Mouse (Mus musculus) ES-E14 (cell line): ENCODE measurements around the gene Luc7l2. TPM values are rescaled to one million over a fixed set of nuclear protein-coding genes. Genes with fewer than 3 reads are reported as not detected.

Source experiments
- DNase-seq: peaks from one replicate; pipeline ENCODE4 v3.0.0-alpha.2; 2013; ENCODE audit warnings: low read depth, low spot score
- H3K27ac ChIP-seq: 2 replicates; pipeline ENCODE4 v1.5.1; 2012; ENCODE audit warnings: low read depth, mild to moderate bottlenecking, low read length, moderate library complexity, mixed read lengths; ENCODE audit not compliant: poor library complexity, insufficient read depth, severe bottlenecking
- H3K36me3 ChIP-seq: 2 replicates; pipeline ENCODE4 v1.6.1; 2012; ENCODE audit warnings: mild to moderate bottlenecking, low read length, moderate library complexity, mixed read lengths; ENCODE audit not compliant: control insufficient read depth, poor library complexity, insufficient read depth, severe bottlenecking
- H3K4me1 ChIP-seq, 2 experiments: fragments of 150-350 bp in 1 of 2; sonication (generic) in 1 of 2; 2 replicates each; pipeline ENCODE4 v1.6.1; 2012; ENCODE audit warnings: low read length in 2 of 2, mild to moderate bottlenecking in 1 of 2, mixed read lengths in 1 of 2; ENCODE audit not compliant: control insufficient read depth in 2 of 2, insufficient read depth in 2 of 2, poor library complexity in 1 of 2
- H3K4me3 ChIP-seq, 2 experiments: fragments of 150-350 bp in 1 of 2; sonication (generic) in 1 of 2; 2 replicates each; pipeline ENCODE4 v1.5.1; 2012; ENCODE audit warnings: low read length in 2 of 2, low read depth in 1 of 2, mild to moderate bottlenecking in 1 of 2, mixed read lengths in 1 of 2; ENCODE audit not compliant: insufficient read depth in 1 of 2, poor library complexity in 1 of 2, severe bottlenecking in 1 of 2
- H3K9ac ChIP-seq: 2 replicates; pipeline ENCODE4 v1.6.1; 2012; ENCODE audit warnings: low read depth, mild to moderate bottlenecking, low read length, mixed read lengths; ENCODE audit not compliant: poor library complexity, insufficient read depth, severe bottlenecking
- H3K9me3 ChIP-seq: fragments of 150-350 bp; sonication (generic); 2 replicates; pipeline ENCODE4 v1.6.1; 2012; ENCODE audit warnings: low read depth, mild to moderate bottlenecking, low read length; ENCODE audit not compliant: control insufficient read depth, insufficient read depth
- CHD2 ChIP-seq: IDR thresholded peaks from 2 replicates; pipeline ENCODE4 v1.6.1; 2014; ENCODE audit warnings: mild to moderate bottlenecking, low read depth, low read length, inconsistent platforms
- HCFC1 ChIP-seq: IDR thresholded peaks from 2 replicates; pipeline ENCODE4 v1.6.1; 2012; ENCODE audit warnings: low read length, inconsistent platforms, borderline replicate concordance; ENCODE audit not compliant: insufficient read depth
- MAFK ChIP-seq: IDR thresholded peaks from 2 replicates; pipeline ENCODE4 v1.6.1; 2014; ENCODE audit warnings: mild to moderate bottlenecking, low read depth, low read length, inconsistent platforms; ENCODE audit not compliant: insufficient read depth
- ZC3H11A ChIP-seq: IDR thresholded peaks from 2 replicates; pipeline ENCODE4 v1.6.1; 2012; ENCODE audit warnings: low read depth, mild to moderate bottlenecking, inconsistent platforms, low read length, borderline replicate concordance
- ZNF384 ChIP-seq: IDR thresholded peaks from 2 replicates; pipeline ENCODE4 v1.6.1; 2012; ENCODE audit warnings: low read depth, low read length, inconsistent platforms
- in situ Hi-C, 2 experiments: fragments of 600-800 bp; cut with MboI; formaldehyde crosslinking; loops; one replicate each; pipeline ENCODE4 v1.15.1; 2025; ENCODE audit warnings: low sequenced_read_pairs in 2 of 2, inconsistent platforms in 1 of 2; ENCODE audit not compliant: unreplicated experiment in 2 of 2
- total RNA-seq: library from RNA; depleted of rRNA; stranded (reverse); fragments of 300-350 nt; gene quantifications from 2 replicates; pipeline ENCODE4 v1.2.3, GENCODE M21; 2012; rRNA removed

The Luc7l2 gene
- 94.1 and 99.5 TPM in 2 replicates for total RNA-seq

- TF ChIP-seq ZC3H11A (no peak), CHD2 (peak; percentile 100), HCFC1 (0 out of 2 replicates have a peak, but pooled peaks have one; percentile 54), MAFK (0 out of 2 replicates have a peak, but pooled peaks have one; percentile 49), ZNF384 (peak; percentile 100)
- in situ Hi-C loops: no loop called here
These were observed at the start of gene Luc7l2 for GRCm38 (mm10) chr6:38551062-38551988. Gene Luc7l2, plus strand, starts transcription at chr6:38551334.

GRCm38 (mm10) chr6:38512096-38512495 lies 39.0 kb upstream of the Luc7l2 start:
- TF ChIP-seq ZC3H11A (no peak), HCFC1 (no peak), MAFK (no peak), ZNF384 (no peak), CHD2 (no peak)
- no peak overlapping the region for H3K4me3 ChIP-seq
- in situ Hi-C loops: no loop called here
- H3K9ac ChIP-seq: no peak overlapping the region
- H3K36me3 ChIP-seq: no peaks in the 10 kb centered on the region
- H3K4me1 ChIP-seq: no peaks in the 10 kb centered on the region
- no peaks in the 10 kb centered on the region for H3K9me3 ChIP-seq
- no peak for DNase-seq
- H3K27ac ChIP-seq: no peak overlapping the region

More at GRCm38 (mm10) chr6:38551062-38551988, at the start of gene Luc7l2:
- peaks cover 3% of the 10 kb centered on the region; the same call in 1 of the 2 replicates for H3K36me3 ChIP-seq
- peak within 1 kb of the TSS; percentile 99 for H3K9ac ChIP-seq
- no peaks in the 10 kb centered on the region for H3K9me3 ChIP-seq
- H3K4me1 ChIP-seq: peaks cover 2 to 7% of the 10 kb centered on the region in 2 experiments; a peak in 3 of 4 replicates
- H3K27ac ChIP-seq: peak within 1 kb of the TSS; percentile 98
- H3K4me3 ChIP-seq: peak within 1 kb of the TSS; percentile 89 to 96
- peak; percentile 94 for DNase-seq

GRCm38 (mm10) chr6:38512830-38513229 lies 38.3 kb upstream of the Luc7l2 start:
- Histone ChIP-seq H3K36me3 (no peaks in the 10 kb centered on the region), H3K9me3 (no peaks in the 10 kb centered on the region), H3K4me1 (no peaks in the 10 kb centered on the region), H3K4me3 (no peak overlapping the region), H3K9ac (no peak overlapping the region), H3K27ac (no peak overlapping the region)
- in situ Hi-C loops: no loop called here
- no peak for DNase-seq
- TF ChIP-seq ZNF384 (no peak), CHD2 (no peak), HCFC1 (no peak), ZC3H11A (no peak), MAFK (no peak)

- H3K36me3 ChIP-seq: no peaks in the 10 kb centered on the region
- no peak overlapping the region for H3K9ac ChIP-seq
- H3K4me1 ChIP-seq: no peaks in the 10 kb centered on the region
- no peak for DNase-seq
- TF ChIP-seq ZNF384 (no peak), CHD2 (no peak), ZC3H11A (no peak), HCFC1 (no peak), MAFK (no peak)
- in situ Hi-C loops: no loop called here
- no peak overlapping the region for H3K27ac ChIP-seq
- no peak overlapping the region for H3K4me3 ChIP-seq
- no peaks in the 10 kb centered on the region for H3K9me3 ChIP-seq
These were observed 35.9 kb upstream of the Luc7l2 start for GRCm38 (mm10) chr6:38515201-38515600.
